Mouse (Mus musculus): ENCODE measurements around the gene Als2cl. TPM values are rescaled to one million over a fixed set of nuclear protein-coding genes. Genes with fewer than 3 reads are reported as not detected.

Gene Als2cl
- polyA plus RNA-seq, 1 experiment from 2014 or later, result 4.1 TPM

DNA sequence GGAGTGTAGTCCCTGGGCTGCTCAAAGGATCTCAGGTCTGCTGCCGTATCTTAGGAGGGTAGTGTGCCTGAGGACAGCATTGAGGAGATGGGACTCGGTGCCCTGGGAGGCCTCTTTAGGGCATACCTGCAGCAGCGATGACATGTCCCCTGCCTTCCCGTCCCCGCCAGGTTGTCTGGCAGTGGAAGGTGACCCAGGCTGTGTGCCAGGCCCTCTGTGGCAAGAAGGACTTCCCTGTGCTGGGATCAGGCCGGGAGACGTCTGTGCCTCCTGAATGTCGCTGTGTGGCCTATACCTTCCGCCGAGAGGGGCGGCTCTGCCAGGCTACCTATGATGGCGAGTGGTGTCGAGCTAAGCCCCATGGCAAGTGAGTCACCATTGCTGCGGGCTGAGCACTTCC lies 9.3 kb downstream of the Als2cl start:
- DNase-seq (ENCODE audit: low spot score) (no peak), ATAC-seq (replicated peaks; ENCODE audit: low FRiP score, low read depth) (no peak)
- H3K4me3 ChIP-seq (replicated peaks; ENCODE audit: low read depth, low read length), result no peak overlapping the region
- no peaks in the 10 kb centered on the region for H3K27me3 ChIP-seq (ENCODE audit: insufficient read depth, low read length)
- no peaks in the 10 kb centered on the region; the same call in 1 of the 2 replicates for H3K4me1 ChIP-seq (replicated peaks; ENCODE audit: insufficient read depth, low read length)
- TF ChIP-seq CTCF (IDR thresholded peaks at IDR 0.05; ENCODE audit: low read depth), result no peak
- H3K9ac ChIP-seq (ENCODE audit: low read depth, low read length), result no peak overlapping the region
- H3K4me2 ChIP-seq (ENCODE audit: low read length), result no peak overlapping the region
- 92% methylated on average over 14 of the region's 14 CpGs for WGBS
- H3K27ac ChIP-seq, result no peak overlapping the region
- H3K36me3 ChIP-seq (ENCODE audit: insufficient read depth, low read length), result no peaks in the 10 kb centered on the region
- H3K9me3 ChIP-seq (replicated peaks; ENCODE audit: low read length), result no peaks in the 10 kb centered on the region

DNA sequence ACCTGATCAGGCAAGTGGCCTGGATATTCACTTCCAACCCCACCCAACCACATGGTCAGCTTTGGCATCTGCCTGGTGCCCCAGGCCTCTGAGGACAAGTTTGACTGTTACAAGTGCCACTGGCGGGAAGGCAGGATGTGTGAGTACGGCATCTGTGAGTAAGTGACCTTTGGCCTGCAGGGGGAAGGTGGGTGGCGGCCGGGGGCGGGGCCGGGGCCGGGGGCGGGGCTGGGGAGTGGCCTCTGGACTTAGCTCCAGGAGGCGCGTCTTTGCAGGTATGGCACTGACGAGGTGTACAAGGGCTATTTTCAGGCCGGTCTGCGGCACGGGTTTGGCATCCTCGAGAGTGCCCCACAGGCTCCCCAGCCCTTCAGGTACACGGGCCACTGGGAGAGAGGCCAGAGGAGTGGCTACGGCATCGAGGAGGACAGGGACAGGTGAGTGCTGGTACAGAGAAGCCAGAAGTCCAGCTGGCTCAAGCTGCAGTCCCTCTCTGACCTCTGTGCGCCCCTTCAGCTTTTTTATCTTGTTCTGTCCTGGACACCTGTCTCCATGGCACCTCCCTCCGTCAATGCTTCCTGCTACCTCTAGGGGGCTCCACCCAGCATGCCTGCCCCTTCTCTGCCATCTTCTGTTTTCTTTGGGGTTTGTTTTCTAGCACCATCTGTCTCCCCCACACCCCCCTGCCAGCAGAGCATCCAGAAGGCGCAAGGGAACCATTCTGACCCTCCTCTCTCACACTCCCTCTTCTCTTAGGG lies 10.5 kb downstream of the Als2cl start:
- Histone ChIP-seq H3K36me3 (ENCODE audit: insufficient read depth, low read length) (no peaks in the 10 kb centered on the region), H3K4me3 (replicated peaks; ENCODE audit: low read depth, low read length) (no peak overlapping the region), H3K4me1 (replicated peaks; ENCODE audit: insufficient read depth, low read length) (no peaks in the 10 kb centered on the region; the same call in 1 of the 2 replicates), H3K4me2 (ENCODE audit: low read length) (peak overlapping the region; percentile 27), H3K9me3 (replicated peaks; ENCODE audit: low read length) (no peaks in the 10 kb centered on the region), H3K27ac (no peak overlapping the region), H3K27me3 (ENCODE audit: insufficient read depth, low read length) (no peaks in the 10 kb centered on the region), H3K9ac (ENCODE audit: low read depth, low read length) (no peak overlapping the region)
- peak; percentile 27 for DNase-seq (ENCODE audit: low spot score)
- TF ChIP-seq CTCF (IDR thresholded peaks at IDR 0.05; ENCODE audit: low read depth), result peak; percentile 51
- peak; percentile 34 for ATAC-seq (replicated peaks; ENCODE audit: low FRiP score, low read depth)
- 15% methylated on average over 21 of the region's 21 CpGs for WGBS

- Histone ChIP-seq H3K9me3 (replicated peaks; ENCODE audit: low read length) (no peaks in the 10 kb centered on the region), H3K27ac (no peak overlapping the region), H3K4me3 (replicated peaks; ENCODE audit: low read depth, low read length) (no peak overlapping the region), H3K4me2 (ENCODE audit: low read length) (no peak overlapping the region), H3K4me1 (replicated peaks; ENCODE audit: insufficient read depth, low read length) (peaks cover 2% of the 10 kb centered on the region), H3K36me3 (ENCODE audit: insufficient read depth, low read length) (no peaks in the 10 kb centered on the region), H3K9ac (ENCODE audit: low read depth, low read length) (no peak overlapping the region), H3K27me3 (ENCODE audit: insufficient read depth, low read length) (no peaks in the 10 kb centered on the region)
- DNase-seq (ENCODE audit: low spot score), result peak; percentile 32
- TF ChIP-seq CTCF (IDR thresholded peaks at IDR 0.05; ENCODE audit: low read depth), result no peak
- WGBS, result 65% methylated on average over 12 of the region's 12 CpGs
- ATAC-seq (replicated peaks; ENCODE audit: low FRiP score, low read depth), result no peak
Measured at GRCm38 (mm10) chr9:110891077-110891828, 11.6 kb downstream of the Als2cl start.

DNA sequence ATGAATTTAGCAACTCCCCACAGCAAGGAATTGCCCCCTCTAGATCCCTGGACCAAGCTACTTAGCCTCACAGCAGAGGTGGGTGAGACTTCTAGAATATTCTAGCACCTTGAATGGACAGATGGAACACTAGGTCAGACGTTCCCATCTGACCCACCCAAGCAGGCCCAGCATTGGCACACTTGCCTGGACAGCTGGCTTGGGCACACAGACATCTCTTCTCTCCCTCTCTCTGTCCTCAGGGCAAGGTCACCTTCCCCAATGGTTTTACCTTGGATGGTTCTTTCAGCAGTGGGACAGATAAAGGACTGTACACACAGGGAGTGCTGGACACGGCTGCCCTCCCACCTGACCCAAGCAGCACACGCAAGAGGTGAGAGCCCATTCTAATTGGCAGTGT lies 12.9 kb downstream of the Als2cl start:
- no peak overlapping the region for H3K9ac ChIP-seq (ENCODE audit: low read depth, low read length)
- ATAC-seq (replicated peaks; ENCODE audit: low FRiP score, low read depth) (no peak), DNase-seq (ENCODE audit: low spot score) (no peak)
- TF ChIP-seq CTCF (IDR thresholded peaks at IDR 0.05; ENCODE audit: low read depth), result no peak
- no peak overlapping the region for H3K4me2 ChIP-seq (ENCODE audit: low read length)
- H3K36me3 ChIP-seq (ENCODE audit: insufficient read depth, low read length), result no peaks in the 10 kb centered on the region
- 89% methylated on average over 3 of the region's 3 CpGs for WGBS
- H3K4me3 ChIP-seq (replicated peaks; ENCODE audit: low read depth, low read length), result no peak overlapping the region
- H3K4me1 ChIP-seq (replicated peaks; ENCODE audit: insufficient read depth, low read length), result peaks cover 6% of the 10 kb centered on the region
- no peaks in the 10 kb centered on the region for H3K9me3 ChIP-seq (replicated peaks; ENCODE audit: low read length)
- no peak overlapping the region for H3K27ac ChIP-seq
- H3K27me3 ChIP-seq (ENCODE audit: insufficient read depth, low read length), result no peaks in the 10 kb centered on the region

GRCm38 (mm10) chr9:110893429-110893828 lies 13.8 kb downstream of the Als2cl start:
- H3K9ac ChIP-seq (ENCODE audit: low read depth, low read length), result no peak overlapping the region
- no peak for ATAC-seq (replicated peaks; ENCODE audit: low FRiP score, low read depth)

DNA sequence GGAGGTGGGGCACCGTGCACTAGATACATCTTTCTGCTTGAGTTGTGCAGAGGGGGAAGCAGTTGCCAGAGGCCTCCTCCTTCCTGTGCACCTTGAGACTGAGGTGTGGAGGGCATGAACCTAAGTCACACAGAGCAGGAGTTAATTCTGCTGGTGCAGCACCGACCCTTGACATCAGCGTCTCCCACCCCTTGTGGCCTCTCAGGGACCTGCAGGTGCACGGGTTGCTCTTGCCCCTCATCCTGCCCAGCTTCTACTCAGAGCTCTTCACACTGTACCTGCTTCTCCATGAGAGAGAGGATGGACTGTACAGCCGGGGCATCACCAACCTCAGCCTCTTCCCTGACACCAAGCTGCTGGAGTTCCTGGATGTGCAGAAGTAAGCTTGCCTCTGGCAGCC lies 15.8 kb downstream of the Als2cl start:
- Histone ChIP-seq H3K36me3 (ENCODE audit: insufficient read depth, low read length) (0 out of 2 replicates have a peak, but pooled peaks cover 5% of the 10 kb centered on the region), H3K4me2 (ENCODE audit: low read length) (no peak overlapping the region), H3K4me3 (replicated peaks; ENCODE audit: low read depth, low read length) (no peak overlapping the region), H3K27me3 (ENCODE audit: insufficient read depth, low read length) (no peaks in the 10 kb centered on the region), H3K27ac (no peak overlapping the region), H3K4me1 (replicated peaks; ENCODE audit: insufficient read depth, low read length) (peaks cover 6% of the 10 kb centered on the region), H3K9ac (ENCODE audit: low read depth, low read length) (no peak overlapping the region), H3K9me3 (replicated peaks; ENCODE audit: low read length) (no peaks in the 10 kb centered on the region)
- TF ChIP-seq CTCF (IDR thresholded peaks at IDR 0.05; ENCODE audit: low read depth), result peak; percentile 28; the same call in 1 of the 2 replicates
- ATAC-seq (replicated peaks; ENCODE audit: low FRiP score, low read depth) (0 out of 2 replicates have a peak, but pooled peaks have one; percentile 38), DNase-seq (ENCODE audit: low spot score) (no peak)
- WGBS, result 34% methylated on average over 5 of the region's 5 CpGs

More at GRCm38 (mm10) chr9:110893429-110893828, 13.8 kb downstream of the Als2cl start:
- no peak for DNase-seq (ENCODE audit: low spot score)
- WGBS, result 75% methylated on average over 10 of the region's 10 CpGs
- no peak for TF ChIP-seq CTCF (IDR thresholded peaks at IDR 0.05; ENCODE audit: low read depth)
- H3K4me1 ChIP-seq (replicated peaks; ENCODE audit: insufficient read depth, low read length), result peaks cover 6% of the 10 kb centered on the region
- H3K9me3 ChIP-seq (replicated peaks; ENCODE audit: low read length), result no peaks in the 10 kb centered on the region
- H3K36me3 ChIP-seq (ENCODE audit: insufficient read depth, low read length), result 0 out of 2 replicates have a peak, but pooled peaks cover 3% of the 10 kb centered on the region
- no peak overlapping the region for H3K27ac ChIP-seq
- H3K27me3 ChIP-seq (ENCODE audit: insufficient read depth, low read length), result no peaks in the 10 kb centered on the region
- H3K4me3 ChIP-seq (replicated peaks; ENCODE audit: low read depth, low read length), result no peak overlapping the region
- no peak overlapping the region for H3K4me2 ChIP-seq (ENCODE audit: low read length)

All from kidney, postnatal 0 days (tissue).